Mouse (Mus musculus) neural tube, postnatal 0 days (tissue): Measurements from ENCODE around the gene Vma21-ps. TPM values are rescaled to one million over a fixed set of nuclear protein-coding genes. Genes with fewer than 3 reads are reported as not detected.

Experiments
- polyA plus RNA-seq: library from polyadenylated mRNA; unstranded; fragments of >200 nt; fragmentation: Nextera tagmentation; extraction: Ambion mirVana; gene quantifications from 2 replicates; pipeline ENCODE4 v1.2.1, GENCODE M21; 2015

Gene Vma21-ps
- polyA plus RNA-seq: 1.9 TPM in 1 of 2 replicates, not detected in the other

GRCm38 (mm10) chr4:52497144-52497543 lies at the start of gene Vma21-ps:
Gene Vma21-ps (minus strand): TSS chr4:52497244.

Other genes starting within 250 kb of the Vma21-ps start
- gene Smc2, start 58.0 kb downstream of the Vma21-ps start, polyA plus RNA-seq: 32.3 and 34.7 TPM in 2 replicates
- 0.05 TPM in 1 of 2 replicates, not detected in the other for gene Toporsl, start 99.0 kb upstream of the Vma21-ps start, polyA plus RNA-seq